Mouse (Mus musculus) ovary, postnatal 36 days (tissue): ENCODE results near the gene Uqcc1.
"Not testable (repeated sequence)": the region's sequence is repeated elsewhere in the genome, so short reads cannot be mapped to it uniquely, and the experiment has no call there.

Experiments
- DNase-seq: peaks from one replicate; pipeline ENCODE4 v3.0.0; 2022; ENCODE audit warnings: low spot score, mixed read lengths

Uqcc1 gene

GRCm38 (mm10) chr2:155860102-155860501 is 70.0 kb downstream of the Uqcc1 start:
- DNase-seq: no peak

- DNase-seq: no peak
Observed at GRCm38 (mm10) chr2:155852536-155852935, 77.6 kb downstream of the Uqcc1 start.

GRCm38 (mm10) chr2:155850120-155850519 is 80.0 kb downstream of the Uqcc1 start:
- no peak for DNase-seq

GRCm38 (mm10) chr2:155849464-155849863 is 80.6 kb downstream of the Uqcc1 start:
- no peak for DNase-seq

GRCm38 (mm10) chr2:155848291-155848690 is 81.8 kb downstream of the Uqcc1 start:
- DNase-seq: peak; percentile 61

GRCm38 (mm10) chr2:155846930-155847329 is 83.2 kb downstream of the Uqcc1 start:
- no peak for DNase-seq

GRCm38 (mm10) chr2:155838961-155839360 is 91.1 kb downstream of the Uqcc1 start:
- no peak for DNase-seq

GRCm38 (mm10) chr2:155837961-155838360 is 92.1 kb downstream of the Uqcc1 start:
- DNase-seq: no peak

- no peak for DNase-seq
Observed at GRCm38 (mm10) chr2:155834732-155835131, 95.4 kb downstream of the Uqcc1 start, which contains the start of gene Fam83c. Gene Fam83c, minus strand, starts transcription at chr2:155834854.

GRCm38 (mm10) chr2:155832087-155832486 is 98.0 kb downstream of the Uqcc1 start:
- DNase-seq: not testable (repeated sequence)

GRCm38 (mm10) chr2:155831302-155831701 is 98.8 kb downstream of the Uqcc1 start:
- DNase-seq: no peak

- no peak for DNase-seq
Observed at GRCm38 (mm10) chr2:155830841-155831240, 99.3 kb downstream of the Uqcc1 start.

- DNase-seq: peak; percentile 84
Observed at GRCm38 (mm10) chr2:155826630-155827424, 103.3 kb downstream of the Uqcc1 start, which contains the start of gene Eif6. Gene Eif6, minus strand, starts transcription at chr2:155826925.

- no peak for DNase-seq
Observed at GRCm38 (mm10) chr2:155825904-155826629, 104.0 kb downstream of the Uqcc1 start.

GRCm38 (mm10) chr2:155823722-155824121 is 106.4 kb downstream of the Uqcc1 start:
- no peak for DNase-seq

- DNase-seq: no peak
Observed at GRCm38 (mm10) chr2:155820779-155821178, 109.3 kb downstream of the Uqcc1 start.

- DNase-seq: no peak
Observed at GRCm38 (mm10) chr2:155819449-155820251, 110.5 kb downstream of the Uqcc1 start.

GRCm38 (mm10) chr2:155819392-155819448 is 110.9 kb downstream of the Uqcc1 start, which contains the start of gene BC029722:
Gene BC029722, minus strand, starts transcription at chr2:155819426.
- DNase-seq: no peak

- DNase-seq: peak; percentile 95
Observed at GRCm38 (mm10) chr2:155818596-155819391, 111.3 kb downstream of the Uqcc1 start.

- DNase-seq: peak; percentile 49
Observed at GRCm38 (mm10) chr2:155817301-155818245, 112.5 kb downstream of the Uqcc1 start.

GRCm38 (mm10) chr2:155816179-155816578 is 113.9 kb downstream of the Uqcc1 start:
- DNase-seq: no peak
